Mouse (Mus musculus): ENCODE measurements around the gene Incenp.
"Not testable (repeated sequence)": the region's sequence is repeated elsewhere in the genome, so short reads cannot be mapped to it uniquely, and the experiment has no call there.

Incenp gene

DNA sequence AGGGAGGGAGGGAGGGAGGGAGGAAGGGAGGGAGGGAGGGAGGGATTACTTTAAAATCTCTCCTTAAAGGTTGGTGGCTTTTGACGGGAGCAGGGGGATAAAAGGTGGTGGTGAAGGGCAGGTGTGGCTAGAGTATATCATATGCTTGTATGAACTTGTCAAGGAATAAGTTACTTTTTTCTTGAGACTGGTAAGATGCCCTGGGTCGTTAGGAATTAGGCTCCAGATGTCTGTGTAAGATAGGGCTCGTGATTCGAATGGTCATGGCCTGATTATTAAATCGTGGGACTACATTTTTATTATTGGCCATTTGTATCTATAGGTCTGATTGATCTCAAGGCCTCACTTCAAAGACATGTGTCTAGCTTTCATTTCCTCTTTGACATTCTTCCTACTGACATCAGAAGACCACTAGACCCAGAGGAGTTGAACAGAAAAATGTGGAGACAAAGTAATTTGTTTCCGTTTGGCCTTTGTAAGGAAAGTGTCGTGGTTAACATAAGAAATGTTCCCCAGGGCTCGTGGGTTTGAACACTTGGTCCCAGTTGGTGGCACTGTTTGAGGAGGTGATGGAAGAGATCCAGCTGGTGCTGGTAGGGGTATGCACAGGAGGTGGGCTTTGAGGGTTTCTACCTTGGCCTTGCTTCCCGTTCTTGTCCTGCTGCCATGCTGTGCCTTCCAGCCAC, 19.0 kb upstream of the Incenp start:
- no peak for DNase-seq (ENCODE audit: low spot score in 2 of 2)

DNA sequence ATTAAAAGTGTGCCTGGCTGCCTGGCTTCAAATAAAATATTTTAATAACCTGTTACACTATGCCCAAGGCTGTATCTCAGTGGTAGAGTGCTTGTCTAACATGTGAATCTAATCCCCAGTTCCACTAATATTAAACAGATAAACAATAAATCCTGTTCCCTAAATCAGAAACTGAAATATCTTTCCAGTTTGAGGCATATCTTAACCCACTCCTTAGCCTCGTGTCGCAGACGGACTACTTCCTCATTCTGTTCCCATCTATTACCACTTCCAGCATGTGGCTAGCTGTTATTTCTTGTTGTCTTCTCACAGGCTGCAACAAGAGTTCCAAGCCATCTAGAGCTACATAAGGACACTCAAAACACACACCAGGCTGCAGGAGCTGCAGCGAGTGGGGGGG, 18.4 kb upstream of the Incenp start:
- DNase-seq (ENCODE audit: low spot score in 2 of 2), result no peak

GRCm38 (mm10) chr19:9915935-9916334, 16.6 kb upstream of the Incenp start:
- DNase-seq (ENCODE audit: low spot score in 2 of 2), result peak; percentile 51 to 63

DNA sequence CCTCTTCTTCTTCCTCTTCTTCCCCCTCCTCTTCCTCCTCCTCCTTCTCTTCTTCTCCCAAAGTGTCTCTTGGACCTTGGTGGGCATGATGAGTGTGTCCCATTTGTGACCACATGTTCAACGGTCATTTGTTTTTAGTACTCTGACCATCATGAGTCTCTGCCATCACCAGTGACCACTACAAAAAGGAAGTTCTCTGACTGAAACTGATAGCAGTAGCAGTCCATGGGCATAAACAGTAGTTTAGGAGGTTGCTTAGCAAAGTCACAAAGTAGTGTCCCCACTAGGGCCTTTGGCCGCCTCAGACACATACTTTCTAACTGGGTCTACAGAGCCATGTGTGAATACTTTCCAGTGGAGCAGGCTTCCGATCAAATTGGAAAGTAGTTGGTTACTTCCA, 15.0 kb upstream of the Incenp start:
- DNase-seq (ENCODE audit: low spot score in 2 of 2), result no peak

- DNase-seq (ENCODE audit: low spot score in 2 of 2), result no peak
These were observed 14.4 kb upstream of the Incenp start for GRCm38 (mm10) chr19:9913784-9914183.

GRCm38 (mm10) chr19:9911314-9911754, 12.0 kb upstream of the Incenp start:
- DNase-seq (ENCODE audit: low spot score in 2 of 2), result no peak

GRCm38 (mm10) chr19:9909351-9909750, 10.0 kb upstream of the Incenp start:
- no peak for DNase-seq (ENCODE audit: low spot score in 2 of 2)

- not testable (repeated sequence) for DNase-seq (ENCODE audit: low spot score in 2 of 2)
These were observed 1.3 kb upstream of the Incenp start for GRCm38 (mm10) chr19:9900696-9901095.

GRCm38 (mm10) chr19:9899780-9900146, 412 bp upstream of the Incenp start:
- no peak for DNase-seq (ENCODE audit: low spot score in 2 of 2)

GRCm38 (mm10) chr19:9898339-9899066, 848 bp downstream of the Incenp start:
- no peak for DNase-seq (ENCODE audit: low spot score in 2 of 2)

GRCm38 (mm10) chr19:9896067-9896466, 3.3 kb downstream of the Incenp start:
- DNase-seq (ENCODE audit: low spot score in 2 of 2), result no peak

DNA sequence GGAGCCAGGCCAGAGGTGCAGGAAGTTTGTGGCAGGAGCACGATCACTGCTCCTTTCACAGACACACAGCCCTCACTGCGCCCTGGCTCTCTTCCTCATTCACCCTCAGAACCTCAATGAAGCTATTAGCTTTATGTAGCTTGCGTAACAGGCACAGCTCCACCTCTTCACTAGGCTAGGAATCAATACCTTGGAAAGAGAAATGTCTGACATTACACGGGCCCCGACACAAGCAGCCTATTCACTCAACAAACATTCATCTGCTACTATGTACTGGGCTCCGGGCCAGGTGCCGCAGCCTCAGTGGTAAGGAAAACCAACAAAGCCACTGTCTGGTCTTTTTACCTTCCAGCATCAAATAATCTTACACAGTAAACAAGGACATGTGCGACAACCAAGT, 12.6 kb downstream of the Incenp start:
- no peak for DNase-seq (ENCODE audit: low spot score in 2 of 2)

GRCm38 (mm10) chr19:9886348-9886747, 13.0 kb downstream of the Incenp start:
- no peak for DNase-seq (ENCODE audit: low spot score in 2 of 2)

DNA sequence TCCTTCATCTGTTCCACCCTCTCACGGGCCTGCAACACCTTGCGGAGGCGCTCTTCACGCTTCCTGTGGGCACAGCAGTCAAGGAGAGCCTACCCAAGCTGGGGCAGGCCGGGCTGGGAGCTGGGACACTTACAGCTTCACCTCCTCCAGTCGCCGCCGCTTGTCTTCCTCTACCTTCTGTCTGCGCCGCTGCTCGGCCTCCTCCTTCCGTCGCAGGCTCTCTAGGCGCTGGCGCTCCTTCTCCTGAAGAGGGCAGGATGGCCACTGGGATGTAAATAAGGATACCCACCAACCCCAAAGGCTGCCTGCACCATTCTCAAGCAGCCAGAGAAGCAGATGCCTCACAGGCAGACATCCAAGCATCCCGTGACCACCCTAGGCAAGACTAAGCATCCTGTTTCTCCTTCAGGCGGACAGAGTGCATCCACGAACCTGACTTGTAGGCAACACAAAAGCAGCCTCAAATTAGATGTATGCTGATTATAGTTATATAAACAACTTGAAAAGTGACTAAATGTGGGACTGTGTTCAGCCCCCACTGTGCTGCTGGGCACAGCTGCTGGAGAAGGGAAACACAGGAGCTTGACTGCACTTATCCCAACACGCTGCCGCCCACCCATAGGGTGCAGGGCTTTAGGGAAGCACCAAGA, 21.0 kb downstream of the Incenp start:
- DNase-seq (ENCODE audit: low spot score in 2 of 2), result no peak

DNA sequence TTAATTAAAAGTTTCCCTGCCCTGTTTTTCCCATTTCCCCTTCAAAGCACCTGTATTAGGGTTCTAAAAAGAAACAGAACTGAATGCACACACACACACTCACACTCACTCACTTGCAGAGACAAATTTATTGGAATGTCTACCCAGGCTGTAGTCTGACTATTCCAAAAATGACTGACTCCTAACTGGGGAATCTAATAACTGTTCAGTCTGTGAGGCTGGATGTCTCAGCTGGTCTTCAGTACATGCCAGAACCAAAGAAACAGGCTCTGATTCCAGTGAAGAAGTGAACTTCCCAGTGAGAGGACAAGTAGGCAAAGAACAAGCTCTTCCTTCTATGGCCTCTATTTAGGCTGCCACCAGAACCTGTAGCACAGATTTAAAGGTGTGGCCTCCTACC, 33.9 kb downstream of the Incenp start:
- no peak for DNase-seq (ENCODE audit: low spot score in 2 of 2)

DNA sequence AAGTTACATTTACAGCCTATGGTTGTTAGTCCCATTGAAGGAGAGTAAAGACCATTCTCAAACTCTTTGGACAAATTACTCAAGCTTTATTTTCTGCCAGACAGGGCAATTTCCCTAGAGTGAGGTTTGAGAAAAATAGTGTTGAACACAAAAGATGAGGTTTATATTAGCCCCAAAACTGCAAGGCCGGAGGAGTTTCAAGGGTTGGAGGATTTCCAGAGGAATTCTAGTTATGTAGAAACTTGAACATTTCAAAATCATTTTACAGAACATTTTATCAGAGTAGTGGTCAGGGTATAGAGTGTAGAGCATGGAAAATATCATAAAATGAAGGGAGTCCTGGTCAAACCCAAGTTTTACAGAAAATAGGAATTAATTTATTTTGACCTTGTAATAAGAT, 34.5 kb downstream of the Incenp start:
- DNase-seq (ENCODE audit: low spot score in 2 of 2), result no peak

GRCm38 (mm10) chr19:9860821-9861220, 38.5 kb downstream of the Incenp start:
- DNase-seq (ENCODE audit: low spot score in 2 of 2), result not testable (repeated sequence)

DNA sequence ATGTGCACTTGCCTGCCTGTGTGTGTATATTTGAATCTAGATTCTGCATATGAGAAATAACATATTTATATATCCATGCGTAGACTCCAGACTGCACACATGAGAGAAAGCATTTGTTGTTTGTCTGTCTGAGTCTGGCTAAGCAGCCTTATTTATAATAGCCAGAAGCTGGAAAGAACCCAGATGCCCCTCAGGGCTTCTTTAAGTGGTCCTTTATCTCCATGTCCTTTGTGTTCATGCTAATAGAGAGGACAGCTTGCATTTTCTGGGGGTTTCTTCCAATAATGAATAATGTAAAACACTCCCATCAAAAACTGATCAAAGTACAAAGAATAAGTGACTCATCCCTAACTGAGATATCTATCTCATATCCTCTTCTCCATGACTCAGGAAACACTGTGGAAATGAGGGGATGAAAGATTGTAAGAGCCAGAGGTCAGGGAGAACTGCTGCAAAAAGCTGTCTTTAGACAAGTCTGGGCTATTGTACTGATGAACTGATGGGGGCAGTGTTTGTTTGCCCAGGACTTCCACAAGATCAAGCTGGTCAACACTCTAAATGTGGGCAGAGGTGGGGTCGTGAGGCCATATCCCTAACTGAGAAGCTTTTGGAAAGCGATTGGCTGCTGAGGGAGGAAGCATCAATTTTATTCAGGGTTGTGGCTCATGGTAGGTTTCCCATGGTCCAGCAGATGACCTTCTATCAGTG, 49.8 kb downstream of the Incenp start:
- not testable (repeated sequence) for DNase-seq (ENCODE audit: low spot score in 2 of 2)

GRCm38 (mm10) chr19:9847262-9847661, 52.1 kb downstream of the Incenp start, which contains the start of gene Scgb2a2:
TSS of gene Scgb2a2 (plus strand) at chr19:9847562.
- no peak for DNase-seq (ENCODE audit: low spot score in 2 of 2)

DNA sequence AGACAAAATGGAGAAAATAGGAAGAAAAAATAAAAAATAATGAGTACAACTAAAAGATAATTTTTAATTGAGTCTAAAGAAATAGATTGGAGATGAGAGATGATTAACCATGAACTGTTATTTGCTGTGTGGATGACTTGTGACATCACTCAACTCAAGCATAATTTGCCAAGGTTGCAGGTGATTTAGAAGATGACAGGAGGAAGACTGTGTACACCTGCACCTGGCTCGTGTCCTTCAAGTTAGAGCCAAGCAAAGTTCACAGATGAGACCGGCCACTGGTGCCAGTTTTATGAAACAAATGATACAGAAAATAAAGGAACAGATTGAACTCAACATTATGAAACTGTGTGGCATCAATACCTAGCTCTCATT, 62.0 kb downstream of the Incenp start:
- no peak for DNase-seq (ENCODE audit: low spot score in 2 of 2)

GRCm38 (mm10) chr19:9836581-9837340, 62.6 kb downstream of the Incenp start:
- peak in 1 of 2 experiments; percentile 22 for DNase-seq (ENCODE audit: low spot score in 2 of 2)
